Mouse (Mus musculus): ENCODE measurements around the gene Celf5. TPM values are rescaled to one million over a fixed set of nuclear protein-coding genes. Genes with fewer than 3 reads are reported as not detected.

Gene Celf5
- total RNA-seq, 2 experiments from 2014 or later, result 256 to 303 TPM

- intact Hi-C loops (cut with DNase I), result no loop called here
- no peak for DNase-seq (ENCODE audit: low spot score in 2 of 2)
Observed at GRCm38 (mm10) chr10:81409330-81409729, 73.2 kb downstream of the Celf5 start.

Small RNA genes lying within 50 kb of the gene (microRNA-seq; reads per million reads assigned to microRNA genes)
- not detected for gene Gm25595
- gene Mir1191b, result not detected

Other genes with a start within 250 kb of the Celf5 start
- gene Zfr2, start 249.6 kb downstream of the Celf5 start, total RNA-seq (2021), result 10 to 100 TPM; 54.9 to 72.9 TPM
- 100 to 1,000 TPM; 191 to 213 TPM for gene Matk, start 229.8 kb downstream of the Celf5 start, total RNA-seq (2021)
- 10 to 100 TPM; 43.0 to 48.2 TPM for gene Mrpl54, start 215.8 kb downstream of the Celf5 start, total RNA-seq (2021)
- gene Apba3, start 215.7 kb downstream of the Celf5 start, total RNA-seq (2021), result 10 to 100 TPM; 30.1 to 39.3 TPM
- under 1 TPM in 1 of 2 experiments, not detected in 1; 0.50 TPM for gene Tjp3, start 191.1 kb downstream of the Celf5 start, total RNA-seq (2021)
- gene Pip5k1c, start 189.7 kb downstream of the Celf5 start, total RNA-seq (2021), result 100 to 1,000 TPM; 419 to 450 TPM
- 10 to 100 TPM; 29.7 to 31.7 TPM for gene Cactin, start 161.6 kb downstream of the Celf5 start, total RNA-seq (2021)
- under 1 TPM; 0.45 to 0.99 TPM for gene Tbxa2r, start 154.0 kb downstream of the Celf5 start, total RNA-seq (2021)
- gene Gipc3, start 139.4 kb downstream of the Celf5 start, total RNA-seq (2021), result 1 to 10 TPM; 1.4 to 1.8 TPM
- gene Hmg20b, start 132.2 kb downstream of the Celf5 start, total RNA-seq (2021), result 10 to 100 TPM; 27.0 to 35.5 TPM
- gene Mfsd12, start 125.2 kb downstream of the Celf5 start, total RNA-seq (2021), result 10 to 100 TPM; 39.6 to 40.9 TPM
- 1 to 10 TPM in 1 of 2 experiments, under 1 TPM in 1; 0.49 to 2.2 TPM for gene 4930404N11Rik, start 116.9 kb downstream of the Celf5 start, total RNA-seq (2021)
- 10 to 100 TPM; 67.8 to 72.2 TPM for gene Fzr1, start 104.2 kb downstream of the Celf5 start, total RNA-seq (2021)
- gene Dohh, start 98.3 kb downstream of the Celf5 start, total RNA-seq (2021), result 100 to 1,000 TPM in 1 of 2 experiments, 10 to 100 TPM in 1; 80.0 to 103 TPM
- 1 to 10 TPM; 2.5 to 4.3 TPM for gene Gm48551, start 98.2 kb downstream of the Celf5 start, total RNA-seq (2021)
- 1 to 10 TPM; 1.9 to 4.9 TPM for gene Gm48552, start 93.7 kb downstream of the Celf5 start, total RNA-seq (2021)
- gene Smim24, start 89.7 kb downstream of the Celf5 start, total RNA-seq (2021), result under 1 TPM; 0.77 to 0.94 TPM
- gene Nfic, start 27.1 kb downstream of the Celf5 start, total RNA-seq (2021), result 10 to 100 TPM; 87.9 to 96.9 TPM
- 10 to 100 TPM; 74.9 to 88.8 TPM for gene Ncln, start 13.7 kb upstream of the Celf5 start, total RNA-seq (2021)
- gene S1pr4, start 17.4 kb upstream of the Celf5 start, total RNA-seq (2021), result under 1 TPM; 0.43 to 0.52 TPM
- gene Gna15, start 41.5 kb upstream of the Celf5 start, total RNA-seq (2021), result 1 to 10 TPM; 2.3 to 3.1 TPM
- 100 to 1,000 TPM; 103 to 115 TPM for gene Gna11, start 62.5 kb upstream of the Celf5 start, total RNA-seq (2021)
- gene Aes, start 76.8 kb upstream of the Celf5 start, total RNA-seq (2021), result 100 to 1,000 TPM; 652 to 731 TPM
- 10 to 100 TPM; 23.7 to 37.6 TPM for gene Tle2, start 91.9 kb upstream of the Celf5 start, total RNA-seq (2021)
- gene Tle6, start 118.4 kb upstream of the Celf5 start, total RNA-seq (2021), result 10 to 100 TPM in 1 of 2 experiments, 1 to 10 TPM in 1; 9.7 to 10.9 TPM
- 1 to 10 TPM; 3.5 to 3.6 TPM for gene BC025920, start 123.6 kb upstream of the Celf5 start, total RNA-seq (2021)
- gene Sirt6, start 145.1 kb upstream of the Celf5 start, total RNA-seq (2021), result 10 to 100 TPM; 22.7 to 29.4 TPM
- gene Ankrd24, start 145.8 kb upstream of the Celf5 start, total RNA-seq (2021), result 10 to 100 TPM; 37.8 to 46.7 TPM
- 1 to 10 TPM; 3.9 to 4.1 TPM for gene Gm10778, start 166.3 kb upstream of the Celf5 start, total RNA-seq (2021)
- 10 to 100 TPM in 1 of 2 experiments, 1 to 10 TPM in 1; 9.6 to 10.4 TPM for gene Zfp433, start 222.1 kb upstream of the Celf5 start, total RNA-seq (2021)